Mouse (Mus musculus) erythroblast, adult 5-6 weeks (primary cell): Measurements from ENCODE around the gene Wdpcp. TPM values are rescaled to one million over a fixed set of nuclear protein-coding genes. Genes with fewer than 3 reads are reported as not detected.
"Not testable (repeated sequence)": the region's sequence is repeated elsewhere in the genome, so short reads cannot be mapped to it uniquely, and the experiment has no call there.

Experiments
- ATAC-seq: replicated peaks from 2 replicates; pipeline ENCODE4 v1.8.0; 2016; ENCODE audit warnings: moderate number of reproducible peaks, mild to moderate bottlenecking, moderate TSS enrichment, inconsistent platforms; ENCODE audit not compliant: poor library complexity, low FRiP score, severe bottlenecking
- total RNA-seq, 2 experiments: library from RNA; stranded (forward) in 1 of 2; stranded (reverse) in 1 of 2; fragments of 150-400 nt in 1 of 2; fragments of 200-764, 138-1000 nt in 1 of 2; gene quantifications; 2 replicates each; pipeline versions ENCODE4 v1.2.3 to v1.2.4; 2015 to 2017; ENCODE audit warnings: low replicate concordance in 2 of 2

The Wdpcp gene
- total RNA-seq (2015; ENCODE audit: low replicate concordance) = 2.5 TPM in 1 of 2 replicates, not detected in the other
- 1.0 and 1.8 TPM in 2 replicates for total RNA-seq (2017; ENCODE audit: low replicate concordance)

GRCm38 (mm10) chr11:21571700-21572381, at the start of gene Wdpcp, which contains the start of gene Mdh1:
Wdpcp (plus strand) TSS chr11:21572235.
Mdh1 (minus strand) TSS chr11:21572367.
- peak; percentile 89 for ATAC-seq

- no peak for ATAC-seq
These were observed 43.2 kb upstream of the Wdpcp start for GRCm38 (mm10) chr11:21528676-21529394.

- not testable (repeated sequence) for ATAC-seq
These were observed 41.2 kb upstream of the Wdpcp start for GRCm38 (mm10) chr11:21530856-21531255.

GRCm38 (mm10) chr11:21540072-21540471, 32.0 kb upstream of the Wdpcp start:
- ATAC-seq = no peak

GRCm38 (mm10) chr11:21540622-21541021, 31.4 kb upstream of the Wdpcp start:
- no peak for ATAC-seq

GRCm38 (mm10) chr11:21542731-21543130, 29.3 kb upstream of the Wdpcp start:
- ATAC-seq = no peak

GRCm38 (mm10) chr11:21545021-21545420, 27.0 kb upstream of the Wdpcp start:
- ATAC-seq = no peak

GRCm38 (mm10) chr11:21545951-21546350, 26.1 kb upstream of the Wdpcp start:
- ATAC-seq = no peak

GRCm38 (mm10) chr11:21546671-21547070, 25.4 kb upstream of the Wdpcp start:
- no peak for ATAC-seq

- ATAC-seq = no peak
These were observed 24.5 kb upstream of the Wdpcp start for GRCm38 (mm10) chr11:21547518-21547917.

GRCm38 (mm10) chr11:21549052-21549451, 23.0 kb upstream of the Wdpcp start:
- peak; percentile 50; the same call in 1 of the 2 replicates for ATAC-seq

- peak; percentile 90 for ATAC-seq
These were observed 22.3 kb upstream of the Wdpcp start for GRCm38 (mm10) chr11:21549754-21550153.

GRCm38 (mm10) chr11:21550222-21551173, 21.5 kb upstream of the Wdpcp start:
- ATAC-seq = no peak

GRCm38 (mm10) chr11:21552049-21552448, 20.0 kb upstream of the Wdpcp start:
- ATAC-seq = no peak

GRCm38 (mm10) chr11:21559727-21560126, 12.3 kb upstream of the Wdpcp start:
- ATAC-seq = no peak

GRCm38 (mm10) chr11:21561347-21561746, 10.7 kb upstream of the Wdpcp start:
- no peak for ATAC-seq

GRCm38 (mm10) chr11:21563617-21564325, 8.3 kb upstream of the Wdpcp start:
- ATAC-seq = no peak

- ATAC-seq = no peak
These were observed 7.2 kb upstream of the Wdpcp start for GRCm38 (mm10) chr11:21564681-21565405.

- ATAC-seq = no peak
These were observed 5.1 kb upstream of the Wdpcp start for GRCm38 (mm10) chr11:21566934-21567333.
